Mouse (Mus musculus) testis, postnatal 10 days (tissue): ENCODE data around the gene Nxpe4.
A peak's percentile ranks its signal among the peaks of the same experiment; 100 is the strongest.
"Not testable (repeated sequence)": the region's sequence is repeated elsewhere in the genome, so short reads cannot be mapped to it uniquely, and the experiment has no call there.

Experiments
- DNase-seq: peaks from one replicate; pipeline ENCODE4 v3.0.0; 2021; ENCODE audit warnings: low spot score

Nxpe4 gene

DNA sequence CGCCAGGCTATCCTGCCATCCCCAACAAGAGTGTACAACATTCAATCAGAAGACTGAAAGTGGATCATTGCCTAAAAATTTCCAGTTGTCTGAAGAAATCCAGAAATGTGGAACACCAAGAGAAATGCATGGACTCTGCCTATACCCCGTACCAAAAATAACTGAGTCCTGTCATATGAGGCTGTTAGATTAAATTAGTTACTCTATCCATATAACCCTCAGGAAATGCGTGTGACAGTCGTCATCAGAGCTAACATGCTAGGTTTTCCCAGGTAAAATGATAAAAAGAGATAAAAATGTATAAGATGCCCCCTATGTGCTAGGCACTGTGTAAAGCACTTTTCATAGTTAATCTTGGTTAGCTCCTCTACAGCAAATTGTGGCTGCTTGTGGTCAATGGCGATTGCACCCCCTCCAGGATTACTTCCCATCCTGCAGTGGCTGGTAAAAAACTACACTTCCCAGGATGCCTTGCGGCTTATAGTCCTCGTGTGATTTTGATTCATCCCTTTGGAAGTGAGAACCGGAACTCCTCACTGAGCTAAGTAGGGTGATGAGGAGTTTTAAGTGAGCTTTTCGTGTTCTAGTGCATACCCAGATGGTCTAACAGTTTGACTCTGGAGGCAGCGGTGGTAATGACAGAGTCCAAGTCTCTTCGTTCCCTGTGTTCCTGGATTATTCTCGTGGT, at the start of gene Nxpe4:
TSS of gene Nxpe4 (plus strand) at position 519 of the 688 bp plus-strand sequence.
- DNase-seq, result peak; percentile 79

- DNase-seq, result no peak
Observed at GRCm38 (mm10) chr9:48126815-48127214, 35.0 kb upstream of the Nxpe4 start.

GRCm38 (mm10) chr9:48137507-48137906, 24.3 kb upstream of the Nxpe4 start:
- DNase-seq, result no peak

DNA sequence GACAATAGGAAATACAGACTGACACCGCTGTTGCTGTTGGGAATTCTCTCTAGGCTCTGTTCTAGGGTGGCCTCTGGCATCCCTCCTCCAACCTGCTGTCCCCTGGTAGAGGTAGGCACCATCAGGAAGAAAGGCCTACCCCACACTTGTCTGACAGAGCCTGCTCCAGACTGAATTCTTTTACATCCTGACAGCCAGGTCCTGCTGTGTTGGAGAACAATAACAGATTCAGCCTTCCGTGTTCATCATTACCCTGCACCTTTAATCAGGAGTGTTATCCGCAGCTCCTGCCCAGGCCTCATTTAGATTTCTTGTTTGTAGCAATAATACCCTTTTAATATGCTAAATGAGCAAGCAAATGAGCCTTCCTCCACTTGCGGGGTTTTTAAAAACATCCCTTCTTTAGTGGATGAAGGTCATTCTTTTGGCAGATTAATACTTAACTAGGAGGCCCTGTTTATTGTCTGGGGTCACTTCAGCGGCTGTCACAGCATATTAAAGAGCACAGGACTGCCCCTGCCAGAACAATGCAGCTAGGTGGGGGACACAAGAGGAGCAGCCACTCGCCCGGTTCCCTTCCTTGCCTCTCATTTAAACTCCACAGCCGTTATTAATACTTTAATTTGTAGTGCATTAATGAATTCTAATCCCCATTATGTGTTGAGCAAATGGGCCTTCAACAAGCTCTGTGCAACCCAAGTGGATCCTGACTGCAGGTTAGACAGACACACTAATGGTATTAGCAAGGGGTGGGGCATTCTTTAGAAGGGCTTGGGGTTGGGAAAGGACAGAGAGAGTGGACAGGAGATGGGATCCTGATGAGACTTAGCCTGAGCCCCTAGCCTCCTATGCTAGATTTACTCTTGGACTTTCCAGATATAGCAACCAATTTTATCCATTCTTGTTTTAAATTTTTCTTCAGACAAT, 21.1 kb upstream of the Nxpe4 start:
- DNase-seq, result no peak

GRCm38 (mm10) chr9:48142646-48143045, 19.2 kb upstream of the Nxpe4 start:
- DNase-seq, result no peak

- DNase-seq, result no peak
Observed at GRCm38 (mm10) chr9:48146761-48147160, 15.1 kb upstream of the Nxpe4 start.

DNA sequence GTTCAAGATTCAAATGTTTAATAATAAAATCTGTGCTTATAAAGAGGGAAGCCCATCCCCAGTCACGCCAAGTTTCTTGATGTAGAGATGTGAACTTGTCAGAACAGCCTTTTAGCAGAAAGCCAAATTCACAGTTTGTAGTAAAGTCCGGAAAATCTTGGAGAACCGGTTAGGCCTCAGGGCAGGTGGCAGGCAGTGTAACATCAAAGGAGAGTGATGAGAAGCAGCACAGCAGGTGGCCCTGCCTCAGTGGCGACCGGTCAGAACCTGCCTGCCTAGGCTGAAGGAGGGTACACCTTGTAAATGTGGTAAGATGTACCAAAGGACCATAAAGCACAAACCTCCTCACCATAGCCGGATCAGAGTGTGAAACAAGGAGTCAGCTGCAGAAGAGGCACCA, 4.7 kb downstream of the Nxpe4 start:
- not testable (repeated sequence) for DNase-seq

DNA sequence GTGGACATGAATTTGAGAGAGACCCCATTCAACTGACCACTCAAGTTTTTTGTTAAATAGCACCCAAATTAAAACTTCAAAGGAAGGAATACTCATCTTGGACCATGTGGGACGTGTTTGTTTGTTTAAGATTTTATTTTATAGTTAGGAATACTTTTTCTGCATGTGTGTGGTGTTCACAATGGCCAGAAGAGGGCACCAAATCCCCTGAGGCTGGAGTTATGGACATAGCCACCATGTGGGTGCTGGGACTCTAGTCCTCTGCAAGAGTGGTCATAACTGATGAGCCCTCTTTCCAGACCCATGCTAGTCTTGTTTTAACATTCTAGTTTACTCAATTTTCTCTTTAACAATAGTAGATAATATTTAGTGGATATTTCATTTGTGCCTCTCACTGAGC, 14.9 kb downstream of the Nxpe4 start:
- DNase-seq, result no peak

GRCm38 (mm10) chr9:48181300-48181699, 19.5 kb downstream of the Nxpe4 start:
- DNase-seq, result no peak

GRCm38 (mm10) chr9:48182718-48183414, 21.0 kb downstream of the Nxpe4 start:
- DNase-seq, result no peak

- no peak for DNase-seq
Observed at GRCm38 (mm10) chr9:48184319-48184718, 22.5 kb downstream of the Nxpe4 start.

GRCm38 (mm10) chr9:48188854-48189253, 27.0 kb downstream of the Nxpe4 start:
- no peak for DNase-seq

GRCm38 (mm10) chr9:48197458-48197884, 35.6 kb downstream of the Nxpe4 start:
- no peak for DNase-seq

- no peak for DNase-seq
Observed at GRCm38 (mm10) chr9:48210970-48211369, 49.1 kb downstream of the Nxpe4 start.

DNA sequence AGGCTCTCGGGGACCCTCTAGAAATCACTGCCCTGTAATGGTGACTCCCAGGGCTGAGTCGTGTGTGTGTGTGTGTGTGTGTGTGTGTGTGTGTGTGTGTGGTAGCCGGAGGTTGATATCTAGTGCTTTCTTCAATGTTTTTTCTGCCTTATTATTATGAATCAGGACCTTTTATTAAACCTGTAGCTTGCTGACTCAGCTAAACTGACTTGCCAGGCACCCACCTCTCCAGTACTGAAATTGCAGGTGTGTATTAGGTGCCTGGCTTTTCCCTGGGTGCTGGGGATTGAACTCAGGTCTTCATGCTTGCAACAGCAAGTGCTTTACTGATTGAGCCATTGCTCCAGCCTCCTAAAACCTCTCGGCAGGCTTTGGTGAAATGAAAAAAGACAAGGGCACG, 50.1 kb downstream of the Nxpe4 start:
- no peak for DNase-seq

DNA sequence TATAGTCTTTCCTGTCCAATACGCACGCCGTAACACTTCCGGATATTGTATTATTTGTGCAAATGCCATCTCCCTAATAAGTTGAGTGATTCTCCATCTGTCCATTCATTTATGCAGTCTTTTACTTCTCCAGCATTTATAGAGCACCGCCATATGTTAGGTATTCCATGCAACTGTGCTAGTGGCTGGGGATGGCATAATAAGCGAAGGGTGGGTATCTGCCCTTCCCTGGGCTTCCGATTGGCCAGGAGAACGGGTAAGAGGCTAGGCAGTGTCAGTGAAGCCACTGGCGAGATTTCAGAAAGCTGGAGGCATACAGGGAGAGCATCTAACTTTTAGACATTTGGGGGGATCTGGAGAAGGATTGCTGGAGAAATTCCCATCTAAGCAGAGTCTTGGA, 52.9 kb downstream of the Nxpe4 start:
- no peak for DNase-seq

- DNase-seq, result no peak
Observed at GRCm38 (mm10) chr9:48216091-48217001, 54.5 kb downstream of the Nxpe4 start.

DNA sequence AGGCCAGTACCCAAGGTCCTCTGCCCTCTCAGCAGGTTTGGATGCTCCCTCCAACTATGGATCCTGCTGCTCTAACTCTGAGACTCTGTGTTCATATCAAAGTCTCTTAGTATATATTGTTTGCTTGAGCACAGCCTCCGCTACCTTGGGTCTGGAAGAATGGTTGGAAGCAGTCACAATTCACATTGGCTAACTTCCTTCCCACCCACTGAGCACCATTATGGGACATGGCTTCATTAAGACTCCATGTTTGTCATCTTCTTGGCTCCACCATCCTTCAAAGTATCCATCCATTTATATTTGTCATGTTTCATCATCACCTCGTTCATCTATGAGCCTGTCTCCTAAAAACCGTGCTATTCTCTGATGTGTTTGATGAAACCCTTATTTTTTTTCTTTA, 68.9 kb downstream of the Nxpe4 start:
- no peak for DNase-seq

GRCm38 (mm10) chr9:48236455-48236854, 74.6 kb downstream of the Nxpe4 start:
- DNase-seq, result no peak

DNA sequence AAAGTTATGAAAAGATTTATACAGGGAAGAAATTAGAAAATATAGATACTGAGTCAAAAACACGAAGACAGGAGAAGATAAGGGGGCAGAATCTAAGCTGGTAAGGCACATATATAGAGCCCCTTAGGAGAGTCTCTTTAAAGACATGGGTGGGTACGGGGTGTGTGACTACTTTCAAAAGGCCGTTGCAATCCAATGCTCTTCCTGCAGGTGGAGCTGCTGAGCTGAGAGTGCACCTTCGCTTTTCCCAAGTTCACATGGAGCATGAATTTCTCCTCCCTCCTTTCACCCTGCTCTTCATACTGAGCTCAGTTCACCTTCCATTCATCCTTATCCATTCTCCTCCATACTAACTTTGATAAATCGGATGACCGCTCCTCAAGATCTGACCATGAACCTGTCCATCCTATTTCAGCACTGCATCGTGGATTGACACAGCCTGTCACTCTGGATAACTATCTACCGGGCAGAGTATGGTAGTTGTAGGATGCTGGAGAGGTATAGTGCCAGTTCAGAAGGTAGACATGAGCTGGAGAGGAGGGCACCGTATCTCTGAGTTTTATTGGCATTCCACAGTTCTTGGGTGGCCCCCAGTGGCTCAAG, 76.4 kb downstream of the Nxpe4 start:
- DNase-seq, result peak; percentile 64

DNA sequence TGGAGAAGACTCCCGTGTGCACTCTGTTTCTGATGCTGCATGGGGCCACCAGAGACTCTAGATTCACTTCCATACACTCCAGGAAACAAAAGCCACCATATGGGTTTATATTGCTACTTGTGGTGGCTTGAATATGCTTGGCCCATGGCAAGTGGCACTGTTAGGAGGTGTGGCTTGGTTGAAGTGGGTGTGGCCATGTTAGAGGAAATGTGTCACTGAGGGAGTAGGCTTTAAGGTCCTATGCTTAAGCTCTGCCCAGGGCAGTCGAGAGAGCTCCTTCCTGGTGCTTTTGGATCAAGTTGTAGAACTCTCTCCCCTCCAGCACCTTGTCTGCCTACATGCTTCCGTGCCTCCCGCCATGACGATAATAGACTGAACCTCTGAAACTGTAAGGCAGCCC, 77.6 kb downstream of the Nxpe4 start:
- DNase-seq, result no peak
